Mouse (Mus musculus) small intestine, adult 2 months (tissue): ENCODE measurements around the gene Dnaja4.

Experiments used
- CTCF ChIP-seq: fragments of 200-500 bp; IDR thresholded peaks from 2 replicates; pipeline ENCODE4 v1.5.1; 2012; ENCODE audit warnings: low read depth, mild to moderate bottlenecking, control low read depth, inconsistent platforms, low read length, moderate library complexity, mixed read lengths; ENCODE audit not compliant: insufficient replicate concordance, insufficient read length; ENCODE audit errors: extremely low read depth
- POLR2A ChIP-seq: fragments of 200-500 bp; IDR thresholded peaks from 2 replicates; pipeline ENCODE4 v1.6.1; 2012; ENCODE audit warnings: low read depth, mild to moderate bottlenecking, control low read depth, inconsistent platforms, low read length, moderate library complexity

GRCm38 (mm10) chr9:54656402-54656801, 42.3 kb upstream of the Dnaja4 start:
- TF ChIP-seq POLR2A (no peak), CTCF (no peak)
